Mouse (Mus musculus) heart, postnatal 14 days (tissue): Measurements from ENCODE around the gene Dnajb7. TPM values are rescaled to one million over a fixed set of nuclear protein-coding genes. Genes with fewer than 3 reads are reported as not detected.
"Not testable (repeated sequence)": the region's sequence is repeated elsewhere in the genome, so short reads cannot be mapped to it uniquely, and the experiment has no call there.

Experiments
- DNase-seq, 2 experiments: peaks; one replicate each; pipeline ENCODE4 v3.0.0; 2021 to 2022
- intact Hi-C: fragments of 180-260 bp; cut with DNase I; formaldehyde crosslinking; loops from one replicate; pipeline ENCODE4 v1.15.1; 2025
- long read RNA-seq, 2 experiments: library from polyadenylated mRNA; stranded (forward); transcript quantifications; one replicate each; pipeline ENCODE4 v2.0.0; 2021
- total RNA-seq, 2 experiments: library from RNA; stranded (reverse); gene quantifications; 2 replicates each; pipeline ENCODE4 v1.2.3; 2021

Gene Dnajb7
- total RNA-seq = not detected
- long read RNA-seq, experiment 1 = 0 reads
- long read RNA-seq, experiment 2 = 0 reads

- intact Hi-C loops = no loop called here
- DNase-seq = no peak
Measured at GRCm38 (mm10) chr15:81408199-81408598, at the start of gene Dnajb7. Dnajb7 (minus strand) TSS chr15:81408299.

- peak; percentile 45 to 79 for DNase-seq
- intact Hi-C loops = loop anchor here (2.0 to 5.0 kb wide), 3 partner anchors 139 to 219 kb away; partner anchors contain the start of gene Ep300
Measured at GRCm38 (mm10) chr15:81448463-81448862, 40.4 kb upstream of the Dnajb7 start.

GRCm38 (mm10) chr15:81439236-81439635 is 31.1 kb upstream of the Dnajb7 start:
- no peak for DNase-seq
- intact Hi-C loops = no loop called here

DNA sequence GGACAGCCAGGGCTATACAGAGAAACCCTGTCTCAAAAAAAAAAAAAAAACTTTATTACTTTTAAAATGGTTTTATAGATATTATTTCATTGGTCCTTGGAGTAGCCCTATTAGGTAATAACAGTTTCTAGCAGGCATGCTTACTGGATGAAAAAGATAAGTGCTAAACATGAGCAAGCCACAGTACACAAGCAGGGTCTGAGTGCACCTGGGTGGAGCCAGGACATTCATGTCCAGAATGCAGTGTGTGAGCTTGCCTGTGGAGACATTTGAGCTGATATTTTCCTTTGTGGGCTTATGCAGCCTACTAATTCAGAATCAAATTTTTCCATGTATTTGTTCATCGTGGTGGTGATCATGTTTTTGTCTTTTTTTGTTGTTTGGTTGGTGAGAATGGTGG is 30.2 kb upstream of the Dnajb7 start:
- no peak for DNase-seq
- intact Hi-C loops = no loop called here

DNA sequence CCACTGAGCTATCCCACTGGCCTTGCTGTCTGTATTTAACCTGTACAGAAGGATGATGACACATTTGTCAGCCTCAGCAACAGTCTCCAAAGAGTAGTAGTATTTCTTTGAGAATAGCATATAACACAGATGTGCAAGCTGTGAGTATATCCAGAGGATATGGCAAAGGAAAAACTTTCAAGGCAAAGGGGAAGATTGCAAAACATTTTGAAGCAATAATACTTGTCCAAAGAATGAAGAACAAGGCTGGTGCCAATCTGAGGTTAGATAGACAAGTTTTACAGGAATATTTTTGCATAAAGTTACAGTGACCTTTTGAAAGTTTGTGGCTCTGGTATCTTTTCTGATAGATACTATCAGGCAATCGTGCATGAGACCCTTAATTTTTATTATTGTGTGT is 23.1 kb upstream of the Dnajb7 start:
- intact Hi-C loops = no loop called here
- no peak for DNase-seq

DNA sequence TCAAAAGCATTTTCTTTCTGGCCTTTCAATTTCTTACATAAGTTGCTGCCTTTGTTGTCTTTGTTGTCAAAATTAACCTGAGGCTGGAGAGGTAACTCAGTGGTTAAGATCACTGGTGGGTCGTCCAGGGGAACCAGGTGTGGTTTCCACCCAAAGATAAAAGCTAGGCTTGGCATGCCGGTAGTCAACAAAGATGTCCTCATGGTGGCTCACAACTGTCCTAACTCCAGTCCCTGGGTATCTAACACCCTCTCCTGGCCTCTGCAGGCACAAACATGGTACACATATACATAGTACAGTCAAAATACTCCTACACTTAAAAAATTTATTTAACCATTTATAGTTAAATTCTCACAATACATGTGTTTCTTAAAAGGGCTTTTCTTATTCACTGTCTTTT is 19.8 kb upstream of the Dnajb7 start:
- intact Hi-C loops = no loop called here
- DNase-seq = no peak

DNA sequence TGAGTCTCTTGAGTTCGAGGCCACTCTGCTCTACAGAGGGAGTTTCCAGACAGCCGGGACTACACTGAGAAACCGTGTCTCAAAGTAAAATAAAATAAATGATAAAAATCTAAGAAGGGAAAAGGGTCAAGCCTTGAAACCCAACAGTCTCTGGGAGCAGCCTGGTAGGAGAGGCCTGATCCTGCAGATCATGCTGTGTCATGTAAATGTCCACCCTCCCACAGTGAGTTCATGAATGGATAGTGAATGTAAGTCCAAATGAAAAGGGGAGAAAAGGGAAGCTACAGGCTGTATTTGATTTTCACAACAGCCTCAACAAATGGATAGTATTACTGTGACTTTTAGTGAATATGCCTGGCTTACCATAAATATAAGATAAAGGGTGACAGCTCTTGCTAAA is 17.2 kb upstream of the Dnajb7 start:
- intact Hi-C loops = no loop called here
- no peak for DNase-seq

GRCm38 (mm10) chr15:81422156-81422681 is 14.1 kb upstream of the Dnajb7 start:
- no peak for DNase-seq
- intact Hi-C loops = no loop called here

- intact Hi-C loops = no loop called here
- DNase-seq = no peak
Measured at GRCm38 (mm10) chr15:81421454-81421853, 13.4 kb upstream of the Dnajb7 start.

DNA sequence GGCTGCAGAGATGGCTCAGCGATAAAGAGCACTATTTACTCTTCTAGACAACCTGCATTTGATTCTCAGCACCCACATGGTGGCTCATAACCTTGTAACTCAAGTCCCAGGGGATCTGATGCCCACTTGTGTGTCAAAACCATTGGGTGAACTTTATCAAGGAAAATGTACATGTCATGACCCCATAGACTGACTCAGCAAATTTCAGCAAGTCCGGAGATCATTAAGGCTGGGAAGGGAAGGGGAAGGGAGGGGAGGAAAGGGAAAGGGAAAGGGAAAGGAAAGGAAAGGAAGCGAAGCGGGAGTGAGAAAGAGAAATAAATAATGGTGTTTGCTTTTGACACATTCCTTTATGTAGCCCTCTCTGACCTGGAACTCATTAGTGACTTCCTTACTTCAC is 10.0 kb upstream of the Dnajb7 start:
- no peak for DNase-seq
- intact Hi-C loops = no loop called here

DNA sequence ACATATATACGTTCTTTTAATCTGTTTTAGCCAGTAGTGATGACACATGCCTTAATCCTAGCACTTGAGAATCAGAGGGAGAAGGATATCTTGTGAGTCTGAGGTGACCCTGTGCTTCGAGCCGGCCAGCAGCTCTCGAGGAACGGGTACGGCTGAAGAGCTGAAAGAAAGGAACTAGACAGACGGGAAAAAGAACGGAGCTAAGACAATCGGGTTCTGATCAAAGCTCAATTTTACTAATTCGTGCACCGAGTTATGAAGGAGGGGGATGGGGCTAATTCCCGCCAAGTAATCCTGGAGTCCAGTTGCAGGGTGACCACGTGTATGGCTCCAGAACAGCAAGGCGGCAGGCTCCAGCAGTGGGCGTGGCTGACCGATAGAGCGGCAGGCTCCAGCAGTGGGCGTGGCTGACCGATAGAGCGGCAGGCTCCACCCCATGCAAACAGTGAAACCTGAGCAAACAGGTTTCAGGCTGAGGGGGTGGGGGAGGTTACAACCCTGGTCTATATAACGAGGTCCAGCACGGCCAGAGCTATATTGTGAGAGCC is 8.7 kb upstream of the Dnajb7 start:
- intact Hi-C loops = not testable (repeated sequence)
- peak; percentile 24 to 64 for DNase-seq

- DNase-seq = no peak
- intact Hi-C loops = no loop called here
Measured at GRCm38 (mm10) chr15:81405008-81405407, 3.1 kb downstream of the Dnajb7 start.

DNA sequence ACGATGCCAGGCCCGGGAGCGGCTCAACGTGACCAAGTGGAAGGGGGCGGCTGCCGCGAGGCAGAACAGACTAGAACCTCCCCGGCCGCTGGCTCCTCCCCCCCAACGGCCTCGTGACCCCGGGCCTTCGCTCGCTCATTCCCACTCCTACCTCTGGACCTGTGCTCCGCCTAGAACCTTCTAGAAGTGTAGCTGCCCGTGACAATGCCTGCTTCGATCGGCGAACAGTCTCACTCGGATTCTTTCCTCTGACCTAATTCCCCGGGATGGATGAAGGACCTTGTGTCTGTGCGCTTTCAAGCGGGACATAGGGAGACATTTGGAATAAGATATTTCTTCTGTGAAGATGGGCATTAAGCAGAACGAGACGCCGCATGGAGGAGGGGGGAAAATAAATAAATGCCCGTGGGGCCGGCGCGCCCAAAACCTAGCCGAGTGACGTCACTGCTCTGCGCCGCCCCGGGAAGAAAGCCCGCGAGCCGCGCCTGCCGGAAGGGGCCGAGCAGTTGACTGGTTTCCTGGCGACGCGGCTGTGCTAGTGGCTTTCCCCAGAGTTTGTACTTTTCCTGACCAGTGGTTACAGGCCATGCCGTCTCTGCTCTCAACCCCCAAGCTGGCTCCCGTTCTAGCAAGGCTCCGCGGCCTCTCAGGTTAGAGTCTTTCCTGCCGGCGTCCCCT is 8.3 kb downstream of the Dnajb7 start, which contains the start of the genes St13 and Xpnpep3:
Gene St13, minus strand, starts transcription at position 440 of the 678 bp plus-strand sequence.
Gene Xpnpep3, plus strand, starts transcription at position 501 of the 678 bp plus-strand sequence.
- intact Hi-C loops = loop anchor here (2.0 kb wide), 1 partner anchor 39 kb away; the partner anchor contains the start of gene Slc25a17

GRCm38 (mm10) chr15:81399297-81399637 is 8.8 kb downstream of the Dnajb7 start:
- intact Hi-C loops = loop anchor here (2.0 kb wide), 1 partner anchor 38 kb away; the partner anchor contains the start of gene Slc25a17
- no peak for DNase-seq

More for the DNA sequence above, 8.3 kb downstream of the Dnajb7 start, which contains the start of the genes St13 and Xpnpep3:
- DNase-seq = peak; percentile 98 to 100

- intact Hi-C loops = loop anchor here (2.0 kb wide), 1 partner anchor 37 kb away; the partner anchor contains the start of gene Slc25a17
- DNase-seq = no peak
Measured at GRCm38 (mm10) chr15:81398189-81398588, 9.9 kb downstream of the Dnajb7 start.

DNA sequence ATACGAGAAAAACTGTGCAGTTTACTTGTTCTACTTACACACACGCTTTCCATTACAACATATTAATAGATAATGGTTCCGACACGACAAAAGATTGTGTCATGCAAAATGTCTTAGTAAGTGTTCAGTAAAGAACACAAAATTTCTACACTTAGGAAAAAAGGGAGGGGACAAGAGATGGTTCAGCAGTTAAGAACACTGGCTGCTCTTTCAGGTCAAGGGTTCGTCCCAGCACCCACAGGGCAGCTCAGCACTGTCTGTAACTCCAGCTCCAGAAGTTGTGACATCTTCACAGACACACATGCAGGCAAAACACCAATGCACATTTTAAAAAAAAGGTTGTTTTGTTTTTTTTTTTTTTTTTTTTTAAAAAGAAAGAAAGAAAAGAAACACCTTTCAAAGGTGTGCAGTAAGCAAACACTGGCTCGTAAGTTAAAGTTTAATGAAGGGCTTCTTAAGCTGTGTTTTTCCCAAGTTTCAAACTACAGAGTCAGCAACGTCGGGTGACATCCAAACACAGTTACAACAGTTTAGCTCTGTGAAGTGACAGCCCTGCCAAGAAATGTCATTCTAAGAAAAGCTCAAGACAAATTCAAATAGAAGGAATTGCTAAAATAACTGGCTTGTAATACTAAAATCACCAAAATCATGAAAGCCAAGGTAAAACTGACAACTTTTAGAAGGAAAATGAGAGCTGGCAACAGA is 13.7 kb downstream of the Dnajb7 start:
- DNase-seq = no peak
- intact Hi-C loops = no loop called here

DNA sequence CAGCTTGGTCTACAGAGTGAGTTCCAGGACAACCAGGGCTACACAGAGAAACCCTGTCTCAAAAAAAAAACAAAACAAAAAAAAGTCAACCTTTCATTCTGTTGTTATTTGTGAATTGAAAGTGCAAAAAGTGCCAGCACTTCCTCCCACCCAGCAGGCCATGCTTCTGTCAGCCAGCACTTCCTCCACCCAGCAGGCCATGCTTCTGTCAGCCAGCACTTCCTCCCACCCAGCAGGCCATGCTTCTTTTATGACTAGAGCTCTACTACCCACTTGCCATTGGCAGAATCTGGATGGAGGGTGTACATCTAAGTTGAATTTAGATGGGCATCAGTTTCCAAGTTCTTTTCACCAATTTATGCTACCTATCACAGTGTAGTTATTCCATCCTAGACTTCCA is 15.1 kb downstream of the Dnajb7 start:
- intact Hi-C loops = no loop called here
- DNase-seq = peak in 1 of 2 experiments; percentile 8

DNA sequence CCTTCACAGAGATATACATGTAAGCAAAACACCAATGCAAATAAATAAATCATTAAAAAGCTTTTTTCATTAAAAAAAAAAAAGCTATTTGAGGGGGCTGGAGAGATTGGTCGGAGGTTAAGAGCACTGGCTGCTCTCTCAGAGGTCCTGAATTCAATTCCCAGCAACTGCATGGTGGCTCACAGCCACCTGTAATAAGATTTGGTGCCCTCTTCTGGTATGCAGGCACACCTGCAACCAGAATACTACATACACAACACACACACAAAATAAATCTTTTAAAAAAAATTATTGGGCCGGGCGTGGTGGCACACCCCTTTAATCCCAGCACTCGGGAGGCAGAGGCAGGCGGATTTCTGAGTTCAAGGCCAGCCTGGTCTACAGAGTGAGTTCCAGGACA is 21.8 kb downstream of the Dnajb7 start:
- intact Hi-C loops = no loop called here
- DNase-seq = no peak

DNA sequence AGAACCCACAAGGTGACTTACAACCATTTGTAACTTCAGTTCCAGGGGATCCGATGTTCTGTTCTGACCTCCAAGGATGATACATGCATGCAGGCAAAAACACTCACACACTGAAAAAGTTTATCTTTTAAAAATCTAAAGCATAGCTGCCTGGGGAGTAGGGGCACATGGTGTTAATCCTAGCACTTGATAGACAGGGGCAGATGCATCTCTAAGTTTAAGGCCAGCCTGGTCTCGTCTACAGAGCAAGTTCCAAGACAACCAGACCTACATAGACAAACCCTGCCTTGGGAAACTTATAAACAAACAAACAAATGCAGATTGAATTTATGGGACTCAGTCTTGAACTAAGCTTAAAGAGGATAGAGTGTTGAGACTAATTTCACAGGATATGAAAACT is 29.3 kb downstream of the Dnajb7 start:
- no peak for DNase-seq
- intact Hi-C loops = no loop called here

GRCm38 (mm10) chr15:81374621-81375020 is 33.5 kb downstream of the Dnajb7 start:
- intact Hi-C loops = no loop called here
- no peak for DNase-seq

DNA sequence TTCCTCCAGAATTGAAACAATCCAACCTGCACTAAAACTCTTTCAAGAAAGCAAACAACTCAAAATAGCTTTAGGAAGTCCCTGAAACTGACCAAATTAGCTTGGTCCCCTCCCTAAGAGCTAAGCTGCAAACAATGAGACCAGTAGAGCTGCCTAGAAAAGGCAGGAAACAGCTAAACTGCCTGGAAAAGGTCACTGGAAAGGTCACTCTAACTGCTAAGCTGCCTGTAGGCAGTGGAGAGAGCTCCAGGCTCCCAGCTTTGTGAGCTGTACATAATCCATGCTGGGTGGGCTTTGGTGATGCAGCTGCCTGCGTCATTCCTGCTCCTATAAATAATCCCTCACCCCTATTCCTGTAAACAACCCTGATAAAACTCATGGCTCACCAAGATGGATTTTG is 37.7 kb downstream of the Dnajb7 start:
- no peak for DNase-seq
- intact Hi-C loops = no loop called here
